14 mouse cellular contexts compared by ENCODE assay signal in the genomic region with DNA sequence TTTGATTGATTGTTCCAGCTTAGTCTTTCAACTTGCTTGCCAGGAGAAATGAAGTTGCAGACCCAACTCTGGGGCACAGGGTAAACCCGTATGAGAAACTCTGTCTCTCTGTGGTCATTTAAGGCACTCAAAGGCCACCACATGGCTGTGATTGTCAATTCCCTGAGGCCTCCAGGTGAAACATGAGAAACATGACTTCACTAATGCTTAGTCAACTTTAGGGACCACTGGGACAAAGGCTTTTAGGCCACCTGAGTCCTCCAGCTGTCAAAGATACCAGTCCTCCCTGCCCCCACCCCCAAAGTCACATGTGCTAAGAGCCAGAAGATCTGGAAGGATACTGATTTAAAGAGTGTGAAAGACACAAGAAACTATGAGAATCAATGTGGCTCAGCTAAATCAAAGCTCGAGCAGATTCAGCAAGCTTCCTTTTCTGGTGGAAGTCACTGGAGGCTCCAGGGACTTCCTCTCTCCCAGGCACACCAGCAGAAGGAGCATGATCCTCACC.
DNase-seq lines count a peak whose midpoint lies in the region; ATAC-seq and TF ChIP-seq lines count a peak whose summit lies in the region.
"Had no signal": no experiment of that assay in that cellular context is flagged by ENCODE, and none has a peak within 500 bp of the region (broad histone marks: within the 10 kb centered on the region; RNA-seq: fewer than 3 reads in every experiment).

No protein-coding gene starts in this region.

- DNase-seq in kidney, postnatal 0 days (ENCODE audit: low spot score) = no peak
- DNase-seq in kidney, adult 11 months = no peak
- DNase-seq in adipocyte (ENCODE audit: low spot score) = peak; percentile 57
- peak; percentile 20 for DNase-seq in embryonic facial prominence, embryonic 11.5 days (ENCODE audit: low spot score)
- no peak for DNase-seq in spleen, postnatal 4 days (ENCODE audit: low spot score in 2 of 2)
- DNase-seq in thymus, postnatal 0 days (ENCODE audit: low spot score) = no peak
- DNase-seq: adrenal gland, postnatal 25 days; cerebellum, postnatal 25 days; heart, adult 18-20 months; right cerebral cortex, postnatal 4 days had no signal

- no peak overlapping the region for H3K4me3 ChIP-seq in kidney, postnatal 0 days (replicated peaks; ENCODE audit: low read depth, low read length)
- H3K4me3 ChIP-seq in embryonic facial prominence, embryonic 11.5 days (ENCODE audit: low read depth, low read length) = no peak overlapping the region
- H3K4me3 ChIP-seq in macrophage (ENCODE audit: inconsistent target) = no peak overlapping the region
- H3K4me3 ChIP-seq: forebrain, embryonic 12.5 days had no signal

- no peak overlapping the region for H3K4me2 ChIP-seq in kidney, postnatal 0 days (ENCODE audit: low read length)
- H3K4me2 ChIP-seq in embryonic facial prominence, embryonic 11.5 days (ENCODE audit: low read depth, low read length) = no peak overlapping the region
- H3K4me2 ChIP-seq: forebrain, embryonic 12.5 days had no signal

- H3K9me3 ChIP-seq in kidney, postnatal 0 days (replicated peaks; ENCODE audit: low read length) = no peaks in the 10 kb centered on the region
- no peaks in the 10 kb centered on the region for H3K9me3 ChIP-seq in embryonic facial prominence, embryonic 11.5 days (replicated peaks; ENCODE audit: control insufficient read depth, low read length)
- H3K9me3 ChIP-seq: forebrain, embryonic 12.5 days had no signal

- ATAC-seq in kidney, postnatal 0 days (replicated peaks; ENCODE audit: low FRiP score, low read depth) = no peak
- ATAC-seq in embryonic facial prominence, embryonic 11.5 days (replicated peaks; ENCODE audit: insufficient number of reproducible peaks, low FRiP score, low TSS enrichment, low read depth) = no peak
- ATAC-seq: midbrain, embryonic 16.5 days had no signal

- WGBS in kidney, postnatal 0 days = 43% methylated on average over 2 of the region's 2 CpGs
- WGBS in embryonic facial prominence, embryonic 11.5 days = 24% methylated on average over 2 of the region's 2 CpGs
- WGBS in macrophage (ENCODE audit: missing documents) = 49% methylated on average over 2 of the region's 2 CpGs

- H3K36me3 ChIP-seq in kidney, postnatal 0 days (ENCODE audit: insufficient read depth, low read length) = peaks cover 4% of the 10 kb centered on the region; the same call in 1 of the 2 replicates
- H3K36me3 ChIP-seq in embryonic facial prominence, embryonic 11.5 days (replicated peaks; ENCODE audit: control insufficient read depth, insufficient read depth, low read depth, low read length) = no peaks in the 10 kb centered on the region
- H3K36me3 ChIP-seq in macrophage (ENCODE audit: inconsistent target) = peaks cover 12% of the 10 kb centered on the region

- no peaks in the 10 kb centered on the region for H3K27me3 ChIP-seq in kidney, postnatal 0 days (ENCODE audit: insufficient read depth, low read length)
- H3K27me3 ChIP-seq in embryonic facial prominence, embryonic 11.5 days (ENCODE audit: control insufficient read depth, insufficient read depth, low read length) = no peaks in the 10 kb centered on the region
- H3K27me3 ChIP-seq: forebrain, embryonic 12.5 days had no signal

- no peak overlapping the region for H3K27ac ChIP-seq in kidney, postnatal 0 days
- H3K27ac ChIP-seq in embryonic facial prominence, embryonic 11.5 days (replicated peaks; ENCODE audit: low read depth, low read length) = peak overlapping the region; percentile 16; the same call in 1 of the 2 replicates
- H3K27ac ChIP-seq in macrophage = peak overlapping the region; percentile 43
- H3K27ac ChIP-seq: forebrain, embryonic 12.5 days; liver, embryonic 14.5 days had no signal

- peaks cover 14% of the 10 kb centered on the region for H3K4me1 ChIP-seq in kidney, postnatal 0 days (replicated peaks; ENCODE audit: insufficient read depth, low read length)
- peaks cover 4% of the 10 kb centered on the region for H3K4me1 ChIP-seq in embryonic facial prominence, embryonic 11.5 days (ENCODE audit: control insufficient read depth, insufficient read depth, low read length)

- H3K9ac ChIP-seq in kidney, postnatal 0 days (ENCODE audit: low read depth, low read length) = 0 out of 2 replicates have a peak overlapping the region, but pooled peaks have one; percentile 13
- H3K9ac ChIP-seq in embryonic facial prominence, embryonic 11.5 days (replicated peaks; ENCODE audit: low read length) = no peak overlapping the region
- H3K9ac ChIP-seq: forebrain, embryonic 12.5 days; liver, embryonic 14.5 days had no signal

- TF ChIP-seq CTCF in kidney, postnatal 0 days (IDR thresholded peaks at IDR 0.05; ENCODE audit: low read depth) = no peak

- H3K79me2 ChIP-seq in macrophage (ENCODE audit: inconsistent target) = no peaks in the 10 kb centered on the region; the same call in 1 of the 2 replicates

Comparison
In these comparisons a context has a peak if more than half of its experiments do, and no peak if none do; other contexts are left out.
1. DNase-seq: peak in adipocyte (single experiment) and embryonic facial prominence, embryonic 11.5 days (single experiment); none in kidney, postnatal 0 days (single experiment), kidney, adult 11 months (single experiment), spleen, postnatal 4 days (0 of 2) and thymus, postnatal 0 days (single experiment).